30 mouse cellular contexts compared by ENCODE assay signal in genomic region chr7:121025221-121026008, GRCm38 (mm10). TPM values are rescaled to one million over a fixed set of nuclear protein-coding genes. Genes with fewer than 3 reads are reported as not detected.
DNase-seq lines count a peak whose midpoint lies in the region; ATAC-seq and TF ChIP-seq lines count a peak whose summit lies in the region.
"Had no signal": no experiment of that assay in that cellular context is flagged by ENCODE, and none has a peak within 500 bp of the region (broad histone marks: within the 10 kb centered on the region; RNA-seq: fewer than 3 reads in every experiment).

No protein-coding gene starts in this region.

- no peak overlapping the region for H3K9ac ChIP-seq in liver, embryonic 15.5 days
- H3K9ac ChIP-seq in lung, postnatal 0 days (replicated peaks; ENCODE audit: low read depth) = no peak overlapping the region
- no peak overlapping the region for H3K9ac ChIP-seq in forebrain, embryonic 12.5 days
- H3K9ac ChIP-seq: embryonic facial prominence, embryonic 13.5 days; forebrain, postnatal 0 days; heart, embryonic 15.5 days; hindbrain, embryonic 13.5 days; kidney, embryonic 15.5 days had no signal

- ATAC-seq in liver, embryonic 15.5 days (ENCODE audit: insufficient read depth) = peak; percentile 77
- peak; percentile 59; the same call in 1 of the 2 replicates for ATAC-seq in megakaryocyte-erythroid progenitor cell, adult 5-6 weeks (replicated peaks; ENCODE audit: low FRiP score, low TSS enrichment, poor library complexity, severe bottlenecking)
- no peak for ATAC-seq in lung, postnatal 0 days
- ATAC-seq in forebrain, embryonic 12.5 days (ENCODE audit: low FRiP score) = no peak
- ATAC-seq: forebrain, postnatal 0 days; midbrain, embryonic 16.5 days had no signal

- H3K4me2 ChIP-seq in liver, embryonic 15.5 days = peak overlapping the region; percentile 2; the same call in 1 of the 2 replicates
- no peak overlapping the region for H3K4me2 ChIP-seq in lung, postnatal 0 days (replicated peaks; ENCODE audit: low read depth, low read length)
- H3K4me2 ChIP-seq in forebrain, embryonic 12.5 days = no peak overlapping the region
- H3K4me2 ChIP-seq: embryonic facial prominence, embryonic 13.5 days; heart, embryonic 15.5 days; hindbrain, embryonic 13.5 days; kidney, embryonic 15.5 days; midbrain, embryonic 11.5 days had no signal

- peaks cover 17% of the 10 kb centered on the region for H3K27me3 ChIP-seq in liver, embryonic 15.5 days
- H3K27me3 ChIP-seq in lung, postnatal 0 days (replicated peaks; ENCODE audit: insufficient read depth, low read length) = no peaks in the 10 kb centered on the region
- peaks cover 24% of the 10 kb centered on the region for H3K27me3 ChIP-seq in forebrain, embryonic 12.5 days
- H3K27me3 ChIP-seq: embryonic facial prominence, embryonic 13.5 days had no signal

- H3K4me1 ChIP-seq in liver, embryonic 15.5 days (replicated peaks) = peaks cover 17% of the 10 kb centered on the region
- H3K4me1 ChIP-seq in lung, postnatal 0 days (ENCODE audit: insufficient read depth, low read depth, low read length) = no peaks in the 10 kb centered on the region
- no peaks in the 10 kb centered on the region for H3K4me1 ChIP-seq in forebrain, embryonic 12.5 days
- H3K4me1 ChIP-seq: embryonic facial prominence, embryonic 13.5 days; forebrain, embryonic 10.5 days; heart, embryonic 15.5 days; hindbrain, embryonic 13.5 days; kidney, embryonic 15.5 days had no signal

- no peaks in the 10 kb centered on the region for H3K36me3 ChIP-seq in liver, embryonic 15.5 days (replicated peaks)
- no peaks in the 10 kb centered on the region for H3K36me3 ChIP-seq in lung, postnatal 0 days (ENCODE audit: insufficient read depth, low read length)
- H3K36me3 ChIP-seq in forebrain, embryonic 12.5 days (replicated peaks) = no peaks in the 10 kb centered on the region
- H3K36me3 ChIP-seq: embryonic facial prominence, embryonic 13.5 days; forebrain, embryonic 10.5 days; heart, embryonic 15.5 days; hindbrain, embryonic 13.5 days; kidney, embryonic 15.5 days had no signal

- TF ChIP-seq EP300 in lung, postnatal 0 days (IDR thresholded peaks at IDR 0.05) = no peak

- no peaks in the 10 kb centered on the region for H3K9me3 ChIP-seq in liver, embryonic 15.5 days (replicated peaks)
- no peaks in the 10 kb centered on the region for H3K9me3 ChIP-seq in lung, postnatal 0 days (ENCODE audit: low read length)
- no peaks in the 10 kb centered on the region for H3K9me3 ChIP-seq in forebrain, embryonic 12.5 days
- H3K9me3 ChIP-seq: embryonic facial prominence, embryonic 13.5 days; forebrain, embryonic 10.5 days; heart, embryonic 15.5 days; hindbrain, embryonic 13.5 days; kidney, embryonic 15.5 days had no signal

- no peak for TF ChIP-seq CTCF in lung, postnatal 0 days (IDR thresholded peaks at IDR 0.05)

- 32% methylated on average over 6 of the region's 6 CpGs for WGBS in liver, embryonic 15.5 days (ENCODE audit: insufficient replicate concordance)
- WGBS in lung, postnatal 0 days = 60% methylated on average over 6 of the region's 6 CpGs
- WGBS in forebrain, embryonic 12.5 days = 82% methylated on average over 6 of the region's 6 CpGs

- DNase-seq in 416B (ENCODE audit: low read depth) = peak; percentile 36
- DNase-seq in MEL-GATA-1-ER (ENCODE audit: extremely low read depth, low read depth) = peak; percentile 87
- no peak for DNase-seq in lung, postnatal 0 days (ENCODE audit: low spot score)
- DNase-seq in retina, embryonic 14.5 days (ENCODE audit: low spot score) = no peak
- DNase-seq: adrenal gland, adult 8-10 months; B cell, adult 2 months; cerebellum, adult 11-12 months; cerebellum, postnatal 10 days; forebrain, postnatal 0 days; gastrocnemius, postnatal 10 days; kidney, adult 18-20 months; kidney, postnatal 25 days; lung, postnatal 10 days; thymus, adult 2 months; thymus, postnatal 36 days had no signal

- no peak overlapping the region for H3K4me3 ChIP-seq in liver, embryonic 15.5 days (replicated peaks)
- no peak overlapping the region for H3K4me3 ChIP-seq in lung, postnatal 0 days (ENCODE audit: low read depth, low read length)
- no peak overlapping the region for H3K4me3 ChIP-seq in forebrain, embryonic 12.5 days (replicated peaks)
- H3K4me3 ChIP-seq: embryonic facial prominence, embryonic 13.5 days; forebrain, embryonic 10.5 days; heart, embryonic 15.5 days; hindbrain, embryonic 13.5 days; kidney, embryonic 15.5 days had no signal

- 0 out of 2 replicates have a peak overlapping the region, but pooled peaks have one; percentile 11 for H3K27ac ChIP-seq in liver, embryonic 15.5 days (replicated peaks)
- no peak overlapping the region for H3K27ac ChIP-seq in lung, postnatal 0 days (ENCODE audit: low read length)
- no peak overlapping the region for H3K27ac ChIP-seq in forebrain, embryonic 12.5 days
- H3K27ac ChIP-seq: embryonic facial prominence, embryonic 13.5 days; forebrain, embryonic 10.5 days; heart, embryonic 15.5 days; hindbrain, embryonic 13.5 days; kidney, embryonic 15.5 days; macrophage had no signal

RNA-seq across cellular contexts. Expression of gene Mettl9, which starts 8.8 kb away (rescaled TPM):
- polyA plus RNA-seq in liver, embryonic 15.5 days (2015; fragmentation: Nextera tagmentation; extraction: Ambion mirVana) = 42.8 and 43.2 TPM in 2 replicates
- 45.9 and 68.5 TPM in 2 replicates for total RNA-seq in megakaryocyte-erythroid progenitor cell, adult 5-6 weeks (2014; fragmentation: Nextera tagmentation)
- 73.7 and 91.7 TPM in 2 replicates for total RNA-seq in megakaryocyte-erythroid progenitor cell, adult 5-6 weeks (2017)
- 69.7 and 73.9 TPM in 2 replicates for polyA plus RNA-seq in lung, postnatal 0 days (2015; fragmentation: Nextera tagmentation; extraction: Ambion mirVana)
- polyA plus RNA-seq in forebrain, embryonic 12.5 days (2016; fragmentation: Nextera tagmentation; extraction: Ambion mirVana) = 227 and 230 TPM in 2 replicates

RNA-seq across cellular contexts. Expression of gene Mfsd13b, which starts 43.1 kb away (rescaled TPM):
- polyA plus RNA-seq in liver, embryonic 15.5 days (2015; fragmentation: Nextera tagmentation; extraction: Ambion mirVana) = 0.15 TPM in 1 of 2 replicates, not detected in the other
- total RNA-seq in megakaryocyte-erythroid progenitor cell, adult 5-6 weeks (2014; fragmentation: Nextera tagmentation) = 0.33 TPM in 1 of 2 replicates, not detected in the other
- not detected in 2 replicates for total RNA-seq in megakaryocyte-erythroid progenitor cell, adult 5-6 weeks (2017)
- 0.11 and 0.40 TPM in 2 replicates for polyA plus RNA-seq in lung, postnatal 0 days (2015; fragmentation: Nextera tagmentation; extraction: Ambion mirVana)
- 0.15 and 0.20 TPM in 2 replicates for polyA plus RNA-seq in forebrain, embryonic 12.5 days (2016; fragmentation: Nextera tagmentation; extraction: Ambion mirVana)
- total RNA-seq: common myeloid progenitor, adult 5-6 weeks; gastrocnemius, postnatal 10 days; heart, postnatal 25 days; liver, adult 2 months had no signal
- polyA plus RNA-seq: kidney, embryonic 15.5 days; liver, adult 2 months; neural tube, embryonic 11.5 days had no signal

RNA-seq across cellular contexts. Expression of gene Cdr2, which starts 43.3 kb away (rescaled TPM):
- 48.6 and 56.8 TPM in 2 replicates for polyA plus RNA-seq in liver, embryonic 15.5 days (2015; fragmentation: Nextera tagmentation; extraction: Ambion mirVana)
- 32.2 and 39.0 TPM in 2 replicates for total RNA-seq in megakaryocyte-erythroid progenitor cell, adult 5-6 weeks (2014; fragmentation: Nextera tagmentation)
- total RNA-seq in megakaryocyte-erythroid progenitor cell, adult 5-6 weeks (2017) = 42.9 and 61.6 TPM in 2 replicates
- 8.4 and 8.9 TPM in 2 replicates for polyA plus RNA-seq in lung, postnatal 0 days (2015; fragmentation: Nextera tagmentation; extraction: Ambion mirVana)
- polyA plus RNA-seq in forebrain, embryonic 12.5 days (2016; fragmentation: Nextera tagmentation; extraction: Ambion mirVana) = 14.5 and 14.9 TPM in 2 replicates

RNA-seq across cellular contexts. Expression of gene Igsf6, which starts 49.0 kb away (rescaled TPM):
- polyA plus RNA-seq in liver, embryonic 15.5 days (2015; fragmentation: Nextera tagmentation; extraction: Ambion mirVana) = 13.9 and 14.5 TPM in 2 replicates
- 8.0 TPM in 1 of 2 replicates, not detected in the other for total RNA-seq in megakaryocyte-erythroid progenitor cell, adult 5-6 weeks (2014; fragmentation: Nextera tagmentation)
- 1.3 and 3.7 TPM in 2 replicates for total RNA-seq in megakaryocyte-erythroid progenitor cell, adult 5-6 weeks (2017)
- polyA plus RNA-seq in lung, postnatal 0 days (2015; fragmentation: Nextera tagmentation; extraction: Ambion mirVana) = 5.5 TPM in 2 replicates
- 0.94 and 0.95 TPM in 2 replicates for polyA plus RNA-seq in forebrain, embryonic 12.5 days (2016; fragmentation: Nextera tagmentation; extraction: Ambion mirVana)

RNA-seq across cellular contexts. Expression of gene Otoa, which starts 56.0 kb away (rescaled TPM):
- 0.08 TPM in 1 of 2 replicates, not detected in the other for polyA plus RNA-seq in liver, embryonic 15.5 days (2015; fragmentation: Nextera tagmentation; extraction: Ambion mirVana)
- 0.17 and 0.42 TPM in 2 replicates for total RNA-seq in megakaryocyte-erythroid progenitor cell, adult 5-6 weeks (2014; fragmentation: Nextera tagmentation)
- 0.34 TPM in 1 of 2 replicates, not detected in the other for total RNA-seq in megakaryocyte-erythroid progenitor cell, adult 5-6 weeks (2017)
- 0.04 TPM in 2 replicates for polyA plus RNA-seq in lung, postnatal 0 days (2015; fragmentation: Nextera tagmentation; extraction: Ambion mirVana)
- polyA plus RNA-seq in forebrain, embryonic 12.5 days (2016; fragmentation: Nextera tagmentation; extraction: Ambion mirVana) = 0.10 and 0.13 TPM in 2 replicates
- polyA plus RNA-seq: macrophage had no signal

Comparison
In these comparisons a context has a peak if more than half of its experiments do, and no peak if none do; other contexts are left out.
1. DNase-seq: peak in 416B (single experiment) and MEL-GATA-1-ER (single experiment); none in lung, postnatal 0 days (single experiment) and retina, embryonic 14.5 days (single experiment).
2. ATAC-seq: peak in liver, embryonic 15.5 days (single experiment) and megakaryocyte-erythroid progenitor cell, adult 5-6 weeks (single experiment); none in lung, postnatal 0 days (single experiment) and forebrain, embryonic 12.5 days (single experiment).